ENCODE assay signal across 21 mouse cellular contexts in genomic region chr4:81351368-81351767, GRCm38 (mm10).
DNase-seq lines count a peak whose midpoint lies in the region; ATAC-seq and TF ChIP-seq lines count a peak whose summit lies in the region.
"Had no signal": no experiment of that assay in that cellular context is flagged by ENCODE, and none has a peak within 500 bp of the region (broad histone marks: within the 10 kb centered on the region; RNA-seq: fewer than 3 reads in every experiment).

No protein-coding gene starts in this region.

- DNase-seq in hindbrain, embryonic 11.5 days (ENCODE audit: low spot score): peak; percentile 8
- DNase-seq in hindbrain, postnatal 0 days (ENCODE audit: low spot score): no peak
- DNase-seq in midbrain, postnatal 0 days (ENCODE audit: low spot score): no peak
- DNase-seq in brain, embryonic 14.5 days (ENCODE audit: low read depth): peak; percentile 79
- no peak for DNase-seq in gastrocnemius, postnatal 10 days
- no peak for DNase-seq in thymus, postnatal 36 days
- DNase-seq: adrenal gland, adult 2 months; adrenal gland, postnatal 25 days; cerebellum, adult 2 months; cerebellum, postnatal 14 days; embryo, embryonic 11 days; gastrocnemius, adult 2 months; gastrocnemius, postnatal 36 days; heart, adult 11 months; heart, postnatal 36 days had no signal

- no peak overlapping the region for H3K9ac ChIP-seq in hindbrain, embryonic 11.5 days (ENCODE audit: low read depth, low read length)
- H3K9ac ChIP-seq in hindbrain, postnatal 0 days (replicated peaks; ENCODE audit: low read length): no peak overlapping the region
- no peak overlapping the region for H3K9ac ChIP-seq in midbrain, embryonic 12.5 days (replicated peaks)
- H3K9ac ChIP-seq in midbrain, postnatal 0 days (replicated peaks; ENCODE audit: low read length, poor library complexity, severe bottlenecking): no peak overlapping the region
- H3K9ac ChIP-seq in forebrain, embryonic 15.5 days (replicated peaks): no peak overlapping the region
- H3K9ac ChIP-seq: embryonic facial prominence, embryonic 15.5 days; heart, embryonic 13.5 days had no signal

- no peaks in the 10 kb centered on the region for H3K4me1 ChIP-seq in hindbrain, embryonic 11.5 days (replicated peaks; ENCODE audit: control insufficient read depth, insufficient read depth, low read length)
- H3K4me1 ChIP-seq in hindbrain, postnatal 0 days (ENCODE audit: insufficient read depth, low read length): no peaks in the 10 kb centered on the region
- H3K4me1 ChIP-seq in midbrain, embryonic 12.5 days: no peaks in the 10 kb centered on the region
- no peaks in the 10 kb centered on the region for H3K4me1 ChIP-seq in midbrain, postnatal 0 days (ENCODE audit: insufficient read depth, low read length)
- H3K4me1 ChIP-seq in forebrain, embryonic 15.5 days: no peaks in the 10 kb centered on the region
- H3K4me1 ChIP-seq: embryonic facial prominence, embryonic 15.5 days; heart, embryonic 13.5 days had no signal

- no peak overlapping the region for H3K4me3 ChIP-seq in hindbrain, embryonic 11.5 days (ENCODE audit: low read depth, low read length)
- H3K4me3 ChIP-seq in hindbrain, postnatal 0 days (ENCODE audit: low read length): no peak overlapping the region
- no peak overlapping the region for H3K4me3 ChIP-seq in midbrain, embryonic 12.5 days
- no peak overlapping the region for H3K4me3 ChIP-seq in midbrain, postnatal 0 days (ENCODE audit: low read depth, low read length)
- no peak overlapping the region for H3K4me3 ChIP-seq in forebrain, embryonic 15.5 days
- H3K4me3 ChIP-seq: embryonic facial prominence, embryonic 15.5 days; erythroblast, embryonic 14.5 days; gastrocnemius, adult 2 months; heart, embryonic 13.5 days had no signal

- TF ChIP-seq POLR2A in brain, embryonic 14.5 days (IDR thresholded peaks at IDR 0.05; ENCODE audit: borderline replicate concordance, extremely low read depth, insufficient read depth, insufficient read length, poor library complexity, severe bottlenecking): no peak

- no peak overlapping the region for H3K27ac ChIP-seq in hindbrain, embryonic 11.5 days (ENCODE audit: low read depth, low read length)
- no peak overlapping the region for H3K27ac ChIP-seq in hindbrain, postnatal 0 days
- H3K27ac ChIP-seq in midbrain, embryonic 12.5 days (replicated peaks): no peak overlapping the region
- H3K27ac ChIP-seq in midbrain, postnatal 0 days (ENCODE audit: low read depth, low read length): no peak overlapping the region
- H3K27ac ChIP-seq in forebrain, embryonic 15.5 days (replicated peaks): no peak overlapping the region
- H3K27ac ChIP-seq: embryonic facial prominence, embryonic 15.5 days; gastrocnemius, adult 2 months; heart, embryonic 13.5 days had no signal

- H3K9me3 ChIP-seq in hindbrain, embryonic 11.5 days (ENCODE audit: control insufficient read depth, low read length): no peaks in the 10 kb centered on the region
- no peaks in the 10 kb centered on the region for H3K9me3 ChIP-seq in hindbrain, postnatal 0 days (ENCODE audit: low read length)
- no peaks in the 10 kb centered on the region for H3K9me3 ChIP-seq in midbrain, embryonic 12.5 days
- no peaks in the 10 kb centered on the region for H3K9me3 ChIP-seq in midbrain, postnatal 0 days (ENCODE audit: low read length)
- no peaks in the 10 kb centered on the region for H3K9me3 ChIP-seq in forebrain, embryonic 15.5 days
- H3K9me3 ChIP-seq: embryonic facial prominence, embryonic 15.5 days; heart, embryonic 13.5 days had no signal

- H3K36me3 ChIP-seq in hindbrain, embryonic 11.5 days (ENCODE audit: control insufficient read depth, insufficient read depth, low read length): 0 out of 2 replicates have a peak, but pooled peaks cover 2% of the 10 kb centered on the region
- peaks cover 7% of the 10 kb centered on the region for H3K36me3 ChIP-seq in hindbrain, postnatal 0 days (ENCODE audit: insufficient read depth, low read length)
- H3K36me3 ChIP-seq in midbrain, embryonic 12.5 days: peaks cover 20% of the 10 kb centered on the region
- H3K36me3 ChIP-seq in midbrain, postnatal 0 days (ENCODE audit: insufficient read depth, low read length): peaks cover 8% of the 10 kb centered on the region; the same call in 1 of the 2 replicates
- H3K36me3 ChIP-seq in forebrain, embryonic 15.5 days: peaks cover 3% of the 10 kb centered on the region; the same call in 1 of the 2 replicates

- peak; percentile 65; the same call in 1 of the 2 replicates for ATAC-seq in hindbrain, embryonic 11.5 days (ENCODE audit: low FRiP score)
- ATAC-seq in hindbrain, postnatal 0 days: no peak
- peak; percentile 87 for ATAC-seq in midbrain, embryonic 12.5 days (ENCODE audit: low FRiP score, low read depth)
- ATAC-seq in midbrain, postnatal 0 days (ENCODE audit: low FRiP score): no peak
- ATAC-seq in forebrain, embryonic 15.5 days (replicated peaks): 0 out of 2 replicates have a peak, but pooled peaks have one; percentile 55
- ATAC-seq: hindbrain, embryonic 16.5 days had no signal

- TF ChIP-seq CTCF in hindbrain, postnatal 0 days (IDR thresholded peaks at IDR 0.05; ENCODE audit: low read depth): no peak
- no peak for TF ChIP-seq CTCF in midbrain, postnatal 0 days (IDR thresholded peaks at IDR 0.05)
- no peak for TF ChIP-seq CTCF in brain, embryonic 14.5 days (IDR thresholded peaks at IDR 0.05; ENCODE audit: borderline replicate concordance, extremely low read depth, insufficient read depth, insufficient read length)

- no peaks in the 10 kb centered on the region for H3K27me3 ChIP-seq in hindbrain, embryonic 11.5 days (ENCODE audit: control insufficient read depth, insufficient read depth, low read length)
- H3K27me3 ChIP-seq in hindbrain, postnatal 0 days (ENCODE audit: insufficient read depth, low read length): no peaks in the 10 kb centered on the region
- H3K27me3 ChIP-seq in midbrain, embryonic 12.5 days: no peaks in the 10 kb centered on the region
- H3K27me3 ChIP-seq in midbrain, postnatal 0 days (ENCODE audit: insufficient read depth, low read length): no peaks in the 10 kb centered on the region
- H3K27me3 ChIP-seq in forebrain, embryonic 15.5 days: no peaks in the 10 kb centered on the region
- H3K27me3 ChIP-seq: embryonic facial prominence, embryonic 15.5 days; heart, embryonic 13.5 days had no signal

- H3K4me2 ChIP-seq in hindbrain, embryonic 11.5 days (replicated peaks; ENCODE audit: low read depth, low read length): no peak overlapping the region
- H3K4me2 ChIP-seq in hindbrain, postnatal 0 days (ENCODE audit: low read depth, low read length): no peak overlapping the region
- no peak overlapping the region for H3K4me2 ChIP-seq in midbrain, embryonic 12.5 days (replicated peaks)
- no peak overlapping the region for H3K4me2 ChIP-seq in midbrain, postnatal 0 days (ENCODE audit: low read depth, low read length, poor library complexity, severe bottlenecking)
- H3K4me2 ChIP-seq in forebrain, embryonic 15.5 days (replicated peaks): no peak overlapping the region
- H3K4me2 ChIP-seq: embryonic facial prominence, embryonic 15.5 days; heart, embryonic 13.5 days had no signal

- WGBS in hindbrain, embryonic 11.5 days: 72% methylated on average over 3 of the region's 3 CpGs
- 54% methylated on average over 3 of the region's 3 CpGs for WGBS in hindbrain, postnatal 0 days
- WGBS in midbrain, embryonic 12.5 days: 56% methylated on average over 3 of the region's 3 CpGs
- WGBS in midbrain, postnatal 0 days: 35% methylated on average over 3 of the region's 3 CpGs
- WGBS in forebrain, embryonic 15.5 days: 32% methylated on average over 3 of the region's 3 CpGs

Comparison
In these comparisons a context has a peak if more than half of its experiments do, and no peak if none do; other contexts are left out.
1. ATAC-seq: peak in hindbrain, embryonic 11.5 days (single experiment), midbrain, embryonic 12.5 days (single experiment) and forebrain, embryonic 15.5 days (single experiment); none in hindbrain, postnatal 0 days (single experiment) and midbrain, postnatal 0 days (single experiment).
2. DNase-seq: peak in hindbrain, embryonic 11.5 days (single experiment) and brain, embryonic 14.5 days (single experiment); none in hindbrain, postnatal 0 days (single experiment), midbrain, postnatal 0 days (single experiment), gastrocnemius, postnatal 10 days (single experiment) and thymus, postnatal 36 days (0 of 2).